Mouse (Mus musculus): ENCODE results near the gene Dock2.

The Dock2 gene

GRCm38 (mm10) chr11:34194158-34194941 is 589.3 kb downstream of the Dock2 start:
- DNase-seq (ENCODE audit: low spot score), result no peak

GRCm38 (mm10) chr11:34193658-34194057 is 590.0 kb downstream of the Dock2 start:
- no peak for DNase-seq (ENCODE audit: low spot score)

GRCm38 (mm10) chr11:34184266-34184665 is 599.4 kb downstream of the Dock2 start:
- DNase-seq (ENCODE audit: low spot score), result no peak

GRCm38 (mm10) chr11:34181214-34182117 is 602.2 kb downstream of the Dock2 start:
- peak; percentile 50 for DNase-seq (ENCODE audit: low spot score)

GRCm38 (mm10) chr11:34178752-34179151 is 604.9 kb downstream of the Dock2 start:
- DNase-seq (ENCODE audit: low spot score), result no peak

Measured in ovary, postnatal 14 days (tissue).